Mouse (Mus musculus) olfactory bulb, adult 2 months (tissue): Measurements from ENCODE around the gene Ptms. TPM values are rescaled to one million over a fixed set of nuclear protein-coding genes. Genes with fewer than 3 reads are reported as not detected.
A peak's percentile ranks its signal among the peaks of the same experiment; 100 is the strongest.

Experiments
- H3K27ac ChIP-seq: fragments of 200-500 bp; 2 replicates; pipeline ENCODE4 v1.5.1; 2012; ENCODE audit warnings: low read depth, low read length; ENCODE audit not compliant: insufficient read depth
- H3K4me1 ChIP-seq: fragments of 200-500 bp; 2 replicates; pipeline ENCODE4 v1.6.1; 2012; ENCODE audit warnings: low read length; ENCODE audit not compliant: control insufficient read depth, insufficient read depth
- H3K4me3 ChIP-seq: fragments of 200-500 bp; 2 replicates; pipeline ENCODE4 v1.5.1; 2012; ENCODE audit warnings: mild to moderate bottlenecking, low read depth, low read length, moderate library complexity; ENCODE audit not compliant: insufficient read depth
- CTCF ChIP-seq: fragments of 200-500 bp; IDR thresholded peaks from 2 replicates; pipeline ENCODE4 v1.5.1; 2012; ENCODE audit warnings: low read depth, mild to moderate bottlenecking, low read length, moderate library complexity; ENCODE audit not compliant: insufficient read depth
- POLR2A ChIP-seq: fragments of 200-500 bp; IDR thresholded peaks from 2 replicates; pipeline ENCODE4 v1.6.1; 2012; ENCODE audit warnings: mild to moderate bottlenecking, low read depth, low read length, moderate library complexity; ENCODE audit not compliant: insufficient read depth
- WGBS: fragments of 180-500 bp; shearing (Covaris S2); methylation state at CpG from one replicate; pipeline ENCODE4 v1.1.7; 2018; 5-methylcytosine and 5-hydroxymethylcytosine counted together
- polyA plus RNA-seq: library from polyadenylated mRNA; stranded (reverse); fragments of >200 nt; gene quantifications from 2 replicates; pipeline ENCODE4 v1.2.4, GENCODE M21; 2012; ENCODE audit warnings: low replicate concordance; ENCODE audit not compliant: missing spikeins, insufficient read depth, insufficient read length

The Ptms gene
- polyA plus RNA-seq, 1 experiment = not detected

GRCm38 (mm10) chr6:124918890-124919627, 844 bp downstream of the Ptms start:
- H3K4me3 ChIP-seq = peak overlapping the region; percentile 56
- peak overlapping the region; percentile 100 for H3K27ac ChIP-seq
- peaks cover 40% of the 10 kb centered on the region for H3K4me1 ChIP-seq
- WGBS = 9% methylated on average over 14 of the region's 14 CpGs
- no peak for TF ChIP-seq CTCF
- TF ChIP-seq POLR2A = no peak

GRCm38 (mm10) chr6:124918331-124918690, 1.6 kb downstream of the Ptms start:
- 10% methylated on average over 7 of the region's 7 CpGs for WGBS
- no peak for TF ChIP-seq CTCF
- TF ChIP-seq POLR2A = no peak
- H3K4me1 ChIP-seq = peaks cover 45% of the 10 kb centered on the region

GRCm38 (mm10) chr6:124917518-124918330, 2.2 kb downstream of the Ptms start:
- Histone ChIP-seq H3K4me1 (peaks cover 45% of the 10 kb centered on the region), H3K4me3 (peak overlapping the region; percentile 98), H3K27ac (peak overlapping the region; percentile 100)
- whole genome bisulfite sequencing = under 1% methylated on average over 66 of the region's 89 CpGs
- TF ChIP-seq POLR2A (peak; percentile 84; the same call in 1 of the 2 replicates), CTCF (no peak)

More at GRCm38 (mm10) chr6:124918331-124918690, 1.6 kb downstream of the Ptms start:
- peak overlapping the region; percentile 100 for H3K27ac ChIP-seq
- peak overlapping the region; percentile 98 for H3K4me3 ChIP-seq

- peak overlapping the region; percentile 94 for H3K27ac ChIP-seq
- WGBS = under 1% methylated on average over 64 of the region's 67 CpGs
- TF ChIP-seq POLR2A (no peak), CTCF (peak; percentile 83)
- peaks cover 45% of the 10 kb centered on the region for H3K4me1 ChIP-seq
- peak overlapping the region; percentile 98 for H3K4me3 ChIP-seq
Measured at GRCm38 (mm10) chr6:124916695-124917517, 3.0 kb downstream of the Ptms start.

GRCm38 (mm10) chr6:124915942-124916694, 3.8 kb downstream of the Ptms start:
- H3K4me1 ChIP-seq = peaks cover 47% of the 10 kb centered on the region
- under 1% methylated on average over 12 of the region's 12 CpGs for WGBS
- no peak for TF ChIP-seq CTCF
- TF ChIP-seq POLR2A = no peak
- peak overlapping the region; percentile 93 for H3K27ac ChIP-seq
- peak overlapping the region; percentile 98 for H3K4me3 ChIP-seq

- 9% methylated on average over 22 of the region's 22 CpGs for WGBS
- TF ChIP-seq POLR2A = no peak
- peak overlapping the region; percentile 98 for H3K4me3 ChIP-seq
- peak overlapping the region; percentile 93; the same call in 1 of the 2 replicates for H3K27ac ChIP-seq
- H3K4me1 ChIP-seq = peaks cover 47% of the 10 kb centered on the region
Measured at GRCm38 (mm10) chr6:124915160-124915941, 4.6 kb downstream of the Ptms start.

GRCm38 (mm10) chr6:124914511-124914910, 5.4 kb downstream of the Ptms start:
- no peak overlapping the region for H3K4me3 ChIP-seq
- peaks cover 49% of the 10 kb centered on the region for H3K4me1 ChIP-seq
- no peak overlapping the region for H3K27ac ChIP-seq
- 84% methylated on average over 7 of the region's 7 CpGs for WGBS
- TF ChIP-seq CTCF (no peak), POLR2A (no peak)
